Mouse (Mus musculus): ENCODE measurements at regions not wholly inside any gene's neighbourhood (a gene's known extent, or its start where the extent isn't known, plus 50 kb on each side); places are given as distances from the start of the nearest gene placed in this dataset.
A peak's percentile ranks its signal among the peaks of the same experiment; 100 is the strongest.

DNA sequence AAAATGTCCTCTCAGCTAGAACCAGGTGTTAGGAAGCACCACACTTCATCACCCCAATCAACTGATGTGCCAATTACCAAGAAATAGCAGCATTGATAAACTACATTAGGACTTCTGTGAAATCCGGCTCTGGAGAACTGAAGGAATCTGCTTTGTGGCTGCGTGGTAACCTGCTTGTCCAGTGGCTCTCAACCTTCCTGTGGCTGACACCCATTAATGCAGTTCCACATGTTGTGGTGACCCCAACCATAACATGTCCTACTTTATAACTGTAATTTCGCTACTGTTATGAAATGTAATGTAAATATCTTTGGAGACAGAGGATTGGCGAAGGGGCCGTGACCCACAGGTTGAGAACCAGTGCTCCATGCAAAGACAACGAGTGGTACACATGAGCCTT is 136.7 kb downstream of the Gm11011 start:
- ATAC-seq = no peak
- H3K9ac ChIP-seq = no peak overlapping the region
- no peaks in the 10 kb centered on the region for H3K9me3 ChIP-seq (ENCODE audit: low read length)
- 0 out of 2 replicates have a peak, but pooled peaks cover 5% of the 10 kb centered on the region for H3K4me1 ChIP-seq (ENCODE audit: insufficient read depth)
- no peaks in the 10 kb centered on the region for H3K27me3 ChIP-seq (ENCODE audit: insufficient read depth, low read length)
- no peak for DNase-seq
- no peak for TF ChIP-seq CTCF (IDR thresholded peaks at IDR 0.05; ENCODE audit: low read depth)
- WGBS = 91% methylated on average over 6 of the region's 6 CpGs
- H3K4me2 ChIP-seq (ENCODE audit: low read depth) = no peak overlapping the region
- no peak overlapping the region for H3K27ac ChIP-seq (ENCODE audit: low read depth, low read length)
- no peaks in the 10 kb centered on the region for H3K36me3 ChIP-seq (ENCODE audit: insufficient read depth)
- no peak overlapping the region for H3K4me3 ChIP-seq (ENCODE audit: low read depth, low read length)

DNA sequence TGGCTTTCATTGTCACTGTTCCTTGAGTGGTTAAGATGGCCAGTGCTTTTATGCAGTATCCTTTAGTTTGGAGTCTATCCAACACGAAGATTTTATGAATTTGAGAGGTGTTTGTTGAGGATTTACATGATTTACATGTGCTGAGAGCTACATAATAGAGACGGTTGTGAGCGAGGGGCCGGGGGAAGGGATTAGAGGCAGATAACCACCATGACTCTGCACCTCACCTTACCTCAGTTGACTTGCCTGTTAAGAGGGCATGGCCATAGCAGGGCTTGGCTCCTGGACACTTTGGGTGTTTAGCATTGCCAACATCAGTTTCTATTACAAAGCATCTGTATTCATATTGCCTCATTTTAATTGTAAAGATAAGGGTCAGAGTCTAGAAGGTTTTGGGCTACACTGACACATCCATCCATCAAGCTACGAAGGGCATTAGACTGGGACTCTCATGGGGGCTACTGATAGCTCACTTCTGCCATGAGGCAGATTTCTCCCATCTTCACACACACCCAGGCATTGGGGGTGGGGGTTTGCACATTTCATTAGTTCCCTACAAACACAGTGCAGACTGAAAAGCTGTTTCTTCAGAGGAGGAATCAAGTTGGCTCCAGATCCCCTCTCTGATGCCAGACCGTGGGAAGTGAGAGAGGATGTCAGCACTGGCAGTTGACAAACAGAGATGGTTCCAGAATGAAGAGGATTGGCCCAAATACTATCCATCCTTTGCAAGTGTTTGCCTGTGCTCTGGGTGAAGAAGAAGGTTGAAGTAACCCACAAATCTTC is 139.9 kb downstream of the Gm11011 start:
- peak; percentile 65 for DNase-seq
- WGBS = 73% methylated on average over 6 of the region's 6 CpGs

DNA sequence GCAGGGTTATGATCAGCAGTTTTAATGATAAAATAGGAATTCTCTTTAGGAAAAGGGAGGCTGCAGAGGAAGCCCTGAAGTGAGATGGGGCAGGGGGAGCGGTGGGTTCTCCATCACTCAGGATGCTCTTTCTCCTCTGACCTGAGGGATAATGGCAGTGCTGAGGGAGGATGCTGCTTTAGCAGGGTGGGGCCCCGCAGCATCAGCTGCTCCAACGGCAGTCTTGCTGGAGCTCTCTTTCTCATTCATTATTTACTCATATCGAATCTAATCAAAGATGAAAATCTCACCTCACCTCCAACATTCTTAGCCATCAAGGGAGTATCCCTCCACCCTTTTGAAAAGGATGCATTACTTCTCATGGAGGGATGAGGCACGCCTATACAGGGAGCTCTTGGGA is 141.7 kb downstream of the Gm11011 start:
- no peaks in the 10 kb centered on the region for H3K27me3 ChIP-seq (ENCODE audit: insufficient read depth, low read length)
- H3K4me1 ChIP-seq (ENCODE audit: insufficient read depth) = 0 out of 2 replicates have a peak, but pooled peaks cover 10% of the 10 kb centered on the region
- H3K9me3 ChIP-seq (ENCODE audit: low read length) = no peaks in the 10 kb centered on the region
- no peak for TF ChIP-seq CTCF (IDR thresholded peaks at IDR 0.05; ENCODE audit: low read depth)
- WGBS = 78% methylated on average over 5 of the region's 5 CpGs
- DNase-seq (no peak), ATAC-seq (no peak)
- H3K27ac ChIP-seq (ENCODE audit: low read depth, low read length) = no peak overlapping the region
- H3K36me3 ChIP-seq (ENCODE audit: insufficient read depth) = no peaks in the 10 kb centered on the region
- no peak overlapping the region for H3K4me3 ChIP-seq (ENCODE audit: low read depth, low read length)
- no peak overlapping the region for H3K9ac ChIP-seq
- peak overlapping the region; percentile 23; the same call in 1 of the 2 replicates for H3K4me2 ChIP-seq (ENCODE audit: low read depth)

More for the DNA sequence above, 139.9 kb downstream of the Gm11011 start:
- ATAC-seq = peak; percentile 51; the same call in 1 of the 2 replicates
- H3K4me1 ChIP-seq (ENCODE audit: insufficient read depth) = 0 out of 2 replicates have a peak, but pooled peaks cover 10% of the 10 kb centered on the region
- H3K4me2 ChIP-seq (ENCODE audit: low read depth) = no peak overlapping the region
- H3K36me3 ChIP-seq (ENCODE audit: insufficient read depth) = no peaks in the 10 kb centered on the region
- no peak for TF ChIP-seq CTCF (IDR thresholded peaks at IDR 0.05; ENCODE audit: low read depth)
- no peaks in the 10 kb centered on the region for H3K9me3 ChIP-seq (ENCODE audit: low read length)
- no peaks in the 10 kb centered on the region for H3K27me3 ChIP-seq (ENCODE audit: insufficient read depth, low read length)
- H3K27ac ChIP-seq (ENCODE audit: low read depth, low read length) = no peak overlapping the region
- H3K9ac ChIP-seq = no peak overlapping the region
- H3K4me3 ChIP-seq (ENCODE audit: low read depth, low read length) = no peak overlapping the region

DNA sequence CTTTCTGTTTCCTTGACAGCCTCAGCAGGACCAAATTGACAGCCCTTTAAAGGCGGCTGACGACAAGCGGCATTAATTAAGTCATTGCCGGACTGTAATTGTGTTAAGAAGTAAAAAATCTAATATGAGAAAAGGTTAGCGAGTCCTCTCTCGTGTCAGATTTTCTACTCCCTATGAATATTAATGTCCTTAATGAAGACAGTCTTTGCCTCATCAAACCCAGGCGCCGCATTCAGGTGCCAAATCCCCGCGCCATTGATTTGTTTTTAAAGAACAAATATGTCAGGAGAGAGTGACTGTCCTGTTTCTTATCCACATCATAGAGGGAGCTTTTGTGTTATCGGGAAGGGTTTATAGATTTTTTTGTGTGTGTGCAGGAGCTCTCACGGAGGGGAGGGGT is 142.2 kb downstream of the Gm11011 start:
- no peak for ATAC-seq
- no peak overlapping the region for H3K4me3 ChIP-seq (ENCODE audit: low read depth, low read length)
- no peak for DNase-seq

DNA sequence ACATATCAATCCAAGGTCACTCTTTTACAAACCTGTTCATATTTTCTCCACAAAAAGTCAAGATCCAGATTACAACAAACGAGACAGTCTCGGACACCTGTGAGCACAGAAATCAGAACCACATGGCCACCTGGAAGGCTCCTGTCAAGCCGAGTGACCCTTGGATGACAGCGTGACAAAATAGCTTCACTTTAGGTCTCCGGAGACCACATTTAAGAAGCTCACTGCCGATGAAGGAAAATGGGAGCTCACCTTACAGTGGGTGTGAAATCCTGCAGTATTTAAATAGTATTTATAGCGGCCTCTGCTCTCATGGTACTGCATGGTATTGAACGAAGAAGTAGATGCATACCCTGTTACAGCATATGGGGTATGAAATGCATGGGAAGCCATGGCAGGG is 144.3 kb downstream of the Gm11011 start:
- Histone ChIP-seq H3K36me3 (ENCODE audit: insufficient read depth) (no peaks in the 10 kb centered on the region), H3K9me3 (ENCODE audit: low read length) (no peaks in the 10 kb centered on the region), H3K4me2 (ENCODE audit: low read depth) (no peak overlapping the region), H3K4me1 (ENCODE audit: insufficient read depth) (0 out of 2 replicates have a peak, but pooled peaks cover 10% of the 10 kb centered on the region), H3K27ac (ENCODE audit: low read depth, low read length) (no peak overlapping the region), H3K4me3 (ENCODE audit: low read depth, low read length) (no peak overlapping the region), H3K9ac (no peak overlapping the region), H3K27me3 (ENCODE audit: insufficient read depth, low read length) (no peaks in the 10 kb centered on the region)
- DNase-seq = no peak
- ATAC-seq = no peak
- WGBS = 91% methylated on average over 8 of the region's 8 CpGs
- TF ChIP-seq CTCF (IDR thresholded peaks at IDR 0.05; ENCODE audit: low read depth) = no peak

More for the DNA sequence above, 142.2 kb downstream of the Gm11011 start:
- H3K27ac ChIP-seq (ENCODE audit: low read depth, low read length) = no peak overlapping the region
- H3K4me2 ChIP-seq (ENCODE audit: low read depth) = peak overlapping the region; percentile 23; the same call in 1 of the 2 replicates
- 0 out of 2 replicates have a peak, but pooled peaks cover 10% of the 10 kb centered on the region for H3K4me1 ChIP-seq (ENCODE audit: insufficient read depth)
- H3K9me3 ChIP-seq (ENCODE audit: low read length) = no peaks in the 10 kb centered on the region
- no peaks in the 10 kb centered on the region for H3K36me3 ChIP-seq (ENCODE audit: insufficient read depth)
- H3K27me3 ChIP-seq (ENCODE audit: insufficient read depth, low read length) = no peaks in the 10 kb centered on the region
- no peak for TF ChIP-seq CTCF (IDR thresholded peaks at IDR 0.05; ENCODE audit: low read depth)
- H3K9ac ChIP-seq = no peak overlapping the region
- 18% methylated on average over 12 of the region's 12 CpGs for WGBS

DNA sequence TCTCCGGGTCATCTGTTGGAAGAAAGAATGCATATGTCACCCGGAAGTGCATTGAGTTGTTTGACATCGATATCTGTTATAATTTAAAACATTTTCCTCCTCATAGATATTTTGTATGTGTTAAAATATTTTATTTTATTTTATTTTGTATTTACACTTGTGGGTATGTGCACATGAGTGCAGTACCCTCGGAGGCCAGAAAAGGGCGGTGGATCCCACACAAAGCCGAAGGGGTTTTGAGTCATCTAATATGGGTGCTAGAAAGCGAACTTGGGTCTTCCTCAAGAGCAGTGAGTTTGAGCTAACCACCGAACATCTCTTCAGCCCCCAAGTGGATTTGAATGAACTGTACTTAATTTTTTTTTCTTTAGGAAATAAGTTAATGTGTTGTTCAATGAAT is 156.0 kb downstream of the Gm11011 start:
- H3K36me3 ChIP-seq (ENCODE audit: insufficient read depth) = no peaks in the 10 kb centered on the region
- no peak for TF ChIP-seq CTCF (IDR thresholded peaks at IDR 0.05; ENCODE audit: low read depth)
- 98% methylated on average over 8 of the region's 8 CpGs for WGBS
- no peak overlapping the region for H3K4me3 ChIP-seq (ENCODE audit: low read depth, low read length)
- ATAC-seq = no peak
- H3K4me2 ChIP-seq (ENCODE audit: low read depth) = no peak overlapping the region
- H3K27me3 ChIP-seq (ENCODE audit: insufficient read depth, low read length) = no peaks in the 10 kb centered on the region; the same call in 1 of the 2 replicates
- H3K9ac ChIP-seq = no peak overlapping the region
- H3K27ac ChIP-seq (ENCODE audit: low read depth, low read length) = no peak overlapping the region
- H3K9me3 ChIP-seq (ENCODE audit: low read length) = no peaks in the 10 kb centered on the region
- H3K4me1 ChIP-seq (ENCODE audit: insufficient read depth) = no peaks in the 10 kb centered on the region
- no peak for DNase-seq

DNA sequence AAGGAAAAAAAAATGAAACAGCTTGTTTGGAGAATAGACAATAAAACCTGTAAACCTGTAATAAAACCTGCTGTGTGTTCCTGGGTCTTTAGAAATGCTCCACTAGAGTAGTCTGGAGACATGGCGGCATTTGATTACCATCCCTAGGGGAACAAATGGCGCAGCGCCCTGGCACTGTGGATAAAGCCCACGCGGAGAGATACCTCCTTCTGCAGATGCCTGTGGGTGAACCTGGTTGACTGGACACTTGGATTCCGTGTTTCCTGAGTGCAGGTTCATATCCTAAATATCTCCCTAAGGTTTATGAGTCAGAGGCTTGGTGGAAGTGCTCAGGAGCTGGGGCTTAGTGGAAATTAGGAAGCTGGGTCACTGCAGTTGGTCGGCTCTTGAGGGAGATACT is 158.1 kb downstream of the Gm11011 start:
- TF ChIP-seq CTCF (IDR thresholded peaks at IDR 0.05; ENCODE audit: low read depth) = no peak
- H3K9me3 ChIP-seq (ENCODE audit: low read length) = no peaks in the 10 kb centered on the region
- H3K4me1 ChIP-seq (ENCODE audit: insufficient read depth) = no peaks in the 10 kb centered on the region
- H3K36me3 ChIP-seq (ENCODE audit: insufficient read depth) = no peaks in the 10 kb centered on the region
- WGBS = 88% methylated on average over 7 of the region's 7 CpGs
- no peak overlapping the region for H3K9ac ChIP-seq
- ATAC-seq (no peak), DNase-seq (no peak)
- H3K4me2 ChIP-seq (ENCODE audit: low read depth) = no peak overlapping the region
- no peaks in the 10 kb centered on the region; the same call in 1 of the 2 replicates for H3K27me3 ChIP-seq (ENCODE audit: insufficient read depth, low read length)
- H3K27ac ChIP-seq (ENCODE audit: low read depth, low read length) = no peak overlapping the region
- H3K4me3 ChIP-seq (ENCODE audit: low read depth, low read length) = no peak overlapping the region

Data from forebrain, postnatal 0 days (tissue).